Mouse (Mus musculus): Measurements from ENCODE around the gene Plxdc1. TPM values are rescaled to one million over a fixed set of nuclear protein-coding genes. Genes with fewer than 3 reads are reported as not detected.

Gene Plxdc1
- not detected for polyA plus RNA-seq (2014; fragmentation: Illumina TruSeq; extraction: RNeasy Lipid Tissue Mini Kit (QIAGEN cat#74804); ENCODE audit: low read depth, low replicate concordance)

GRCm38 (mm10) chr11:97985727-97986677, at the start of gene Plxdc1:
Gene Plxdc1, minus strand, starts transcription at chr11:97986444.

GRCm38 (mm10) chr11:98026570-98027296, 40.5 kb upstream of the Plxdc1 start, which contains the start of gene Rpl19:
Gene Rpl19, plus strand, starts transcription at chr11:98026710.

GRCm38 (mm10) chr11:98022555-98023371, 36.5 kb upstream of the Plxdc1 start, which contains the start of gene Cacnb1:
Gene Cacnb1, minus strand, starts transcription at chr11:98023034.

GRCm38 (mm10) chr11:97995564-97996288, 9.5 kb upstream of the Plxdc1 start, which contains the start of gene Arl5c:
Gene Arl5c, minus strand, starts transcription at chr11:97996181.

GRCm38 (mm10) chr11:97883918-97884600, 102.2 kb downstream of the Plxdc1 start, which contains the start of gene Fbxo47:
Gene Fbxo47, minus strand, starts transcription at chr11:97884154.

Other genes with a start within 250 kb of the Plxdc1 start
- 4.6 TPM for gene Pip4k2b, start 241.7 kb downstream of the Plxdc1 start, polyA plus RNA-seq (2014; fragmentation: Illumina TruSeq; extraction: RNeasy Lipid Tissue Mini Kit (QIAGEN cat#74804); ENCODE audit: low read depth, low replicate concordance)
- 11.6 TPM for gene Cwc25, start 219.9 kb downstream of the Plxdc1 start, polyA plus RNA-seq (2014; fragmentation: Illumina TruSeq; extraction: RNeasy Lipid Tissue Mini Kit (QIAGEN cat#74804); ENCODE audit: low read depth, low replicate concordance)
- gene 1700001P01Rik, start 210.5 kb downstream of the Plxdc1 start, polyA plus RNA-seq (2014; fragmentation: Illumina TruSeq; extraction: RNeasy Lipid Tissue Mini Kit (QIAGEN cat#74804); ENCODE audit: low read depth, low replicate concordance) = not detected
- gene Rpl23, start 204.0 kb downstream of the Plxdc1 start, polyA plus RNA-seq (2014; fragmentation: Illumina TruSeq; extraction: RNeasy Lipid Tissue Mini Kit (QIAGEN cat#74804); ENCODE audit: low read depth, low replicate concordance) = 1,275 TPM
- gene Lasp1, start 187.4 kb downstream of the Plxdc1 start, polyA plus RNA-seq (2014; fragmentation: Illumina TruSeq; extraction: RNeasy Lipid Tissue Mini Kit (QIAGEN cat#74804); ENCODE audit: low read depth, low replicate concordance) = 32.3 TPM
- gene B230217C12Rik, start 145.7 kb downstream of the Plxdc1 start, polyA plus RNA-seq (2014; fragmentation: Illumina TruSeq; extraction: RNeasy Lipid Tissue Mini Kit (QIAGEN cat#74804); ENCODE audit: low read depth, low replicate concordance) = 3.2 TPM
- 3.6 TPM for gene Fbxo47, start 102.3 kb downstream of the Plxdc1 start, polyA plus RNA-seq (2014; fragmentation: Illumina TruSeq; extraction: RNeasy Lipid Tissue Mini Kit (QIAGEN cat#74804); ENCODE audit: low read depth, low replicate concordance)
- not detected for gene Arl5c, start 9.7 kb upstream of the Plxdc1 start, polyA plus RNA-seq (2014; fragmentation: Illumina TruSeq; extraction: RNeasy Lipid Tissue Mini Kit (QIAGEN cat#74804); ENCODE audit: low read depth, low replicate concordance)
- not detected for gene Cacnb1, start 36.6 kb upstream of the Plxdc1 start, polyA plus RNA-seq (2014; fragmentation: Illumina TruSeq; extraction: RNeasy Lipid Tissue Mini Kit (QIAGEN cat#74804); ENCODE audit: low read depth, low replicate concordance)
- gene Rpl19, start 40.3 kb upstream of the Plxdc1 start, polyA plus RNA-seq (2014; fragmentation: Illumina TruSeq; extraction: RNeasy Lipid Tissue Mini Kit (QIAGEN cat#74804); ENCODE audit: low read depth, low replicate concordance) = 76.3 TPM
- not detected for gene Stac2, start 67.0 kb upstream of the Plxdc1 start, polyA plus RNA-seq (2014; fragmentation: Illumina TruSeq; extraction: RNeasy Lipid Tissue Mini Kit (QIAGEN cat#74804); ENCODE audit: low read depth, low replicate concordance)
- 12.1 TPM for gene Fbxl20, start 164.0 kb upstream of the Plxdc1 start, polyA plus RNA-seq (2014; fragmentation: Illumina TruSeq; extraction: RNeasy Lipid Tissue Mini Kit (QIAGEN cat#74804); ENCODE audit: low read depth, low replicate concordance)
- 31.2 TPM for gene Med1, start 206.8 kb upstream of the Plxdc1 start, polyA plus RNA-seq (2014; fragmentation: Illumina TruSeq; extraction: RNeasy Lipid Tissue Mini Kit (QIAGEN cat#74804); ENCODE audit: low read depth, low replicate concordance)
- gene Cdk12, start 216.6 kb upstream of the Plxdc1 start, polyA plus RNA-seq (2014; fragmentation: Illumina TruSeq; extraction: RNeasy Lipid Tissue Mini Kit (QIAGEN cat#74804); ENCODE audit: low read depth, low replicate concordance) = 24.2 TPM